Mouse (Mus musculus): Measurements from ENCODE around the gene Abca13. TPM values are rescaled to one million over a fixed set of nuclear protein-coding genes. Genes with fewer than 3 reads are reported as not detected.
A peak's percentile ranks its signal among the peaks of the same experiment; 100 is the strongest.
"Not testable (repeated sequence)": the region's sequence is repeated elsewhere in the genome, so short reads cannot be mapped to it uniquely, and the experiment has no call there.

Abca13 gene
- total RNA-seq (2021), result under 1 TPM in 1 of 2 experiments, not detected in 1; 0.02 TPM

DNA sequence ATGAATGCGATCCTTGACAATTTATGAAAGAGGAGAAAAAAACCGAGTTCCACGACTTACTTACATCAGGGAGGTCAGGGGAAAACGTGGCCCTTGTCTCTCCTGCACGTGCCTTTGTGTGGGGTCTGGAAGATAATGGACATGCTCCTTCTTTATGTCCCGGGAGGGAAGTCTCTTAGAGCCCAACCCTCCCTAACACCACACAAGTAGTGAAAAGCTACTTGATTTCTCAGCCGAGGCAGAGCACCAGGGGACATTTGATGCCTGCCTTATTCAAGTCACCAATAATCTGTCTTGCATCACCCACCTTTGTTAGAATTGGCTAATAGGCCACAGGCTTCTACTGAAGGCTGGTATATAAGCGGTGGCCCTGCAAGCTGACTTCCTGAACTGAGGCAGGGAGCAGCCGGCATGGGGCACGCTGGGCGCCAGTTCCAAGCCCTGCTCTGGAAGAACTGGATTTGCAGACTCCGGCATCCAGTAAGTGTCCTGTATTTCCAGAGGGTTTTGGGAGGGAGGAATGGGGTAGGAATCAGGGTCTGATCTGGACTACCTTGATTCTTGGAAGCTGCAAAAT, at the start of gene Abca13:
Gene Abca13, plus strand, starts transcription at position 388 of the 577 bp plus-strand sequence.
- no peak for DNase-seq

GRCm38 (mm10) chr11:9145113-9145512, 46.6 kb upstream of the Abca13 start:
- DNase-seq, result no peak

- no peak for DNase-seq
Observed at GRCm38 (mm10) chr11:9146115-9146514, 45.6 kb upstream of the Abca13 start.

DNA sequence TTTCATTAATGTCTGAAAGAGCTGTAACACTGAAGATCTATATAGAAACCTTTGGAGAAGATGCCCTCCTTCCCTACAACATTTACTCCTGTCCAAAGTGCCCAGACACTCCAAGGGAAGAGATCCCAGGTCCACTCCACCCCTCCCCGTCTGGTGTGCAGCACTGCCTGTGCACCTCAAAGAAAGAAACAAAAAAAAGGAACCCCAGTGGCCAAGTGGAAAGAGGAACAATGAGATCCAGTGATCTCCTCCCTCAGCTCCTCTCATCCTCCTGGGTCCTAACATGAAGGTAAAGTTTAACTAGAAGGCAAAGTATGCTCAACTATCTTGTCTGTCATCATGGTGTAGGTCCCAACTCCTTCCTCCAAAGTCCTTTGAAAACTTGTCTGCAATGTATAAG, 45.1 kb upstream of the Abca13 start:
- DNase-seq, result no peak

DNA sequence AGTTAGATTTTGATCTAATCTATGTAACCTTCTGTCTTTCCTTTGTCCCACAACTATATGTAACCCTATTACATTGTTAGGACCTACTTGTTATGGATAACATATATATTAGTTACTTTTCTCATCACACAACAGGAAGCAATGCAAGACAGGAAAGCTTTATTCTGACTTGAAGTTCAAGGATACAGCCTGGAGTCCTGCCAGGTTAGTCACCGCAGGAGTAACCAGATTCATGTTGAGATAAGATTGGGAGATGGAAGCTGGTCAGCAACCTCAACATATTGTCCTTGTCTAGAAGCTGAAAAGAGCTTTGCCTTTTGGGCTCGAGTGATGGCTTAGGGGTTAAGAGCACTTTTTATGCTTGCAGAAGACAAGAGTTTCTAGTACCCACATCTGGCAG, 43.5 kb upstream of the Abca13 start:
- no peak for DNase-seq

GRCm38 (mm10) chr11:9150403-9150802, 41.3 kb upstream of the Abca13 start:
- DNase-seq, result not testable (repeated sequence)

DNA sequence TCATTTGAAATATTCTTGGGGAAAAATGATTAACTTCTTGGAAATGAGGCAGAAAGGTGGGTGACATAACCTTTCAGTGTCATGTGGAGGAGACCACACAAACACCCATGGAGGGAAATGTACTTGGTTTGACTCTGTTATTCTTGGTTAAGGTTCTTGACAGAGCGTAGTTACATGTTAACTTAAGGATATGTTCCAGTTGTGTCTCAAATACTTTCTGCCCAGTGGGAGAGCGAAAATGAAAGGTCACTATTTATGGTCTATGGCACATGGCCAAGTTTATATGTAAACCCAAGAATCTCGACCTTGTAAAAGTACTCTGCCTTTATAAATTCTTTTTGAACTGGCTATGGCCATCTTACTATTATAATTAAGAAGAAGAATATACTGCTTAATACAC, 31.8 kb upstream of the Abca13 start:
- no peak for DNase-seq

- DNase-seq, result no peak
Observed at GRCm38 (mm10) chr11:9167331-9167730, 24.4 kb upstream of the Abca13 start.

DNA sequence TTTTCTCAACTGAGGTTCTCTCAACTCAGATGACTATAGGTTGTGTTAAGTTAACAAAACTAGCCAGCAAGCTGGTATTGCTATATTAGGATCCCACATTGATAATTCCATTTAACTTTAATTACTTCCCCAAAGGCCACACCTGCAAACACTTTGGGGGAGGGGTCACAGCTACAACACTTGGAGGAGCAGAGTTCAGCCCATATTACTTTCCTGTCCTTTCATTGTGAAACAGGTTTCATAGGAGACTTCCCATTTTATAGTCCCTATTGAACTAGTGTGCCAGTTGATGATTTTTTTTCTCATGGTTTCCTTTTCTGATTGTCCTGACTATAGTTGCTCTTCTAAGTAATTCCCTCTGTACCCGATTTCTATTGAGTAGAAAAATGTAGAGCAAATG, 10.3 kb upstream of the Abca13 start:
- no peak for DNase-seq

DNA sequence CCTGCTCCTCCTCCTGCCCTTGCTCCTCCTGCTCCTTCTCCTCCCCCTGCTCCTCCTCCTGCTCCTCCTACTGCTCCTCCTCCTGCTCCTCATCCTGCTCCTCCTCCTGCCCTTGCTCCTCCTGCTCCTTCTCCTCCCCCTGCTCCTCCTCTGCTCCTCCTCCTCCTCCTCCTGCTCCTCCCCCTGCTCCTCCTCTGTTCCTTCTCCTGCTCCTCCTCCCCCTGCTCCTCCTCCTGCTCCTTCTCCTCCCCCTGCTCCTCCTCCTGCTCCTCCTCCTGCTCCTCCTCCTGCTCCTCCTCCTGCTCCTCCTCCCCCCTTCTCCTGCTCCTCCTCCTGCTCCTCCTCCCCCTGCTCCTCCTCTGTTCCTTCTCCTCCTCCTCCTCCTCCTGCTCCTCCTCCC, 2.3 kb upstream of the Abca13 start:
- DNase-seq, result not testable (repeated sequence)

DNA sequence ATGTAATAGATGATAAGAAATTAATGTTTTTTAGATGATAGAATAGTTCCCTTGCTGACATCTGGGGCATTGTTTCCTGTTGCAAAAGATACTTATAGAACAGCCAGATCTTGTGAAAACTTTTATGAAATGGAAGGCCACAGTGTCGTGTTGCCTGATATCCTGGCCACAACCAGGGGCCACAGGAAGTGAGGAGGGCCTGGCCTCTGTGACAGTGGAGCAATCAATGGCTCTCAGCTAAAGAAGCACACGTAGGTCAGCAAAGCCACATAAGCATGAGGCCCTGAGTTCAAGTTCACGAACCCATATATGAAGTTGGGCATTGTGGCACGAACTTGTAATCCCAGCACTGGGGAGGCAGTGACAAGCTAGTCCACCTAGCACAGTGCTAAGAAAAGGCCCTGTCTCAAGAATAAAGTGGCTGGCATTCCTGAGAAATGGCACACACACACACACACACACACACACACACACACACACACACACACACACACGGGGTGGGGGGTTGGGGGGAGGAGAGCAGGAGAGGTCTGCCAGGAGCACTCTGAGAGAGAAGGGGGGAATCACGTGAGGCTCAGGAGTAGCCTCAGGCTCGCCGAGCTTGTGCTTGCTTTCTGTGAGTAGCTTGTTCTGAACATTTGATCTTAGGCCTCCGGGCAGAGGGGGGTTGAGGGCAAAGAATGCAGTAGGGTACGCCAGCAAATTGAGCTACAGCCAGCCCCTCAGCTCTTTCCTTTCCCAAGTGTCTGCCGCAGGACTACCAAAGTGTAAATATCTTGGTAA, 779 bp upstream of the Abca13 start:
- DNase-seq, result no peak

GRCm38 (mm10) chr11:9194861-9195260, 3.1 kb downstream of the Abca13 start:
- DNase-seq, result no peak

- DNase-seq, result no peak
Observed at GRCm38 (mm10) chr11:9199868-9200267, 8.1 kb downstream of the Abca13 start.

- DNase-seq, result no peak
Observed at GRCm38 (mm10) chr11:9210707-9211106, 19.0 kb downstream of the Abca13 start.

GRCm38 (mm10) chr11:9213580-9213979, 21.8 kb downstream of the Abca13 start:
- no peak for DNase-seq

DNA sequence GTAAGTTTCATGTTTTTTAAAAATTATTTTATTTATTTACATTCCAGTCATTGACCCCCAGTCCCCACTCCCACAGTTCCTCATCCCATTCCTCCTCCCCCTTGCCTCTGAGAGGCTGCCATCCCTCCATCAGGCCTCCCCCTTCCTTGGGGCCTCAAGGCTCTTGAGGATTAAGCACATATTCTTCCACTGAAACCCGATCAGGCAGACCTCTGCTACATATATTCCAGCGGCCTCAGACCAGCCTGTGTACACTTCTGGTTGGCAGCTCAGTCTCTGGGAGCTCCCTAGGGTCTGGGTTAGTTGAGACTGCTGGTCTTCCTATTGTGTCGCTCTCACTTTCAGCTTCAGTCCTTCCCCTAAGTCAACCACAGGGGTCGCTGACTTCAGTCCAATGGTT, 24.5 kb downstream of the Abca13 start:
- DNase-seq, result no peak

- DNase-seq, result no peak
Observed at GRCm38 (mm10) chr11:9220501-9220900, 28.8 kb downstream of the Abca13 start.

- no peak for DNase-seq
Observed at GRCm38 (mm10) chr11:9221646-9222045, 29.9 kb downstream of the Abca13 start.

DNA sequence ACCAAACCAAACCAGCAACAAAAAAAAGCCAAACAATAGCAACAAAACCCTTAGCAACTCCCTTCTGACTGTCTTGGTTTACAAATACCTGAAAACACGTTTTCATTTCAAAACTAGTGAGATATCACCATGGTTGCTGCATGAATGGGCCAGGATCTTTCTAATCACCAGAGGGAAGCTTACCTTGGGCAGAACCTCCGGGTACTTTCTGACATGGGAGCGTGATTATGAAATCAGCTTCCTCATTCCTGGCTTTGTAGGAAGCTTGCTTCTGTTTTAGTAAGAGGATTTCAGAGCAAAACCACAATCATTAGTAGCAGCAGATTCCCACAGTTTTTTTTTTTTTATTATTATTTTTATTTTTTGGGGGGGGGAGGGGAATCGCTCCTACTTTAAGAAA, 34.7 kb downstream of the Abca13 start:
- DNase-seq, result no peak

DNA sequence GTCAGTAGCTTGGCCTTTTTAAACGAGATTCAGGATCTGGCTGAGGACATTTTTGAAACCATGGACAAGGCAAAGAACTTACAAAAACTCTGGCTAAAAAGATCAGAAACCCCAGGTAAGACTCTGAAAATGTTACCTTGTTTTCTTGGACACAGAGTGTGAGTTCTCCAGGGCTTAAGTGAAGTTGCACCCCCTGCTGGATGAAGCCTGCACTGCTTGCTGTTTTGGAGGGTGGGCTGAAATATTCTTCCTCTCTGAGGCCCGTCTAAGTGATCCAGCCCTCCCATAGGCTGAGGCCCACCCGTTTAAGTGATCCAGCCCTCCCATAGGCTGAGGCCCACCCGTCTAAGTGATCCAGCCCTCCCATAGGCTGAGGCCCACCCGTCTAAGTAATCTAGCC, 57.9 kb downstream of the Abca13 start:
- DNase-seq, result peak; percentile 7

DNA sequence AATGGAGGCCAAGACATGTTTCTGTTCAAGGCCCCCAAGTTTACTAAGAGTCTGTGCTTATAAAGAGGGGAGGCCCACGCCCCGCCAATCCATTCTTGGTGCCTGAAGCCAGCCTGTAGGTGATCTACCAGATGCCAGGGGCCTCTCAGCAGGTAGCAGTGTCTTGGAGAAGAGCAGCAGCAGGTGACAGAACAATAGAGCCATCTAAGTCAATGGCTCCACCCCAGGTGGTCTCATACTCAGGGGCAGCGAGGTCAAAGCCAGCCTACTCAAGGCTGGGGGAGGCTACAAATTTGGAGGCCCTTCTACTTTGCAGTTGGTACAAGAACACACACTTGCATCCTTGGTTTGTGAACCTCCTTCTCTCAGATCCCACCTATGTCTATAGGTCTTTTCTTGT, 71.3 kb downstream of the Abca13 start:
- DNase-seq, result not testable (repeated sequence)

GRCm38 (mm10) chr11:9269090-9269489, 77.3 kb downstream of the Abca13 start:
- no peak for DNase-seq

DNA sequence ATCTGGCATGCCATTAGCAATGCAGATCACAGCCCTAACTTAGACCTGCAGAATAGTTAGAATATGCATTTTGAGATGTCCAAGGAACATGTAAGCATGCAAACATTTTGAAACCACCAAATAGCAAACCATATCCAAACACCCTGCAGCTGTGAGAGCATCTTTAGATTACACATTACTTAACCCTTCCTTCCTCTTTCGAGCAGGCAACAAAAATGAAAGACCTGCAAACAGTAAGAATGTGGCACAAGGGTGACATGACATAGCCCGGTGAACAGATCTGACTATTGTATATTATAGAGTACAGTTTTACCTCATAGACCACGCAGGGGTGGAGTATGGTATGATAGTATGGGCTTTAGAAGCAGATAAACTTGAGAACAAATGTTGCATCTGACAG, 93.5 kb downstream of the Abca13 start:
- DNase-seq, result no peak

DNA sequence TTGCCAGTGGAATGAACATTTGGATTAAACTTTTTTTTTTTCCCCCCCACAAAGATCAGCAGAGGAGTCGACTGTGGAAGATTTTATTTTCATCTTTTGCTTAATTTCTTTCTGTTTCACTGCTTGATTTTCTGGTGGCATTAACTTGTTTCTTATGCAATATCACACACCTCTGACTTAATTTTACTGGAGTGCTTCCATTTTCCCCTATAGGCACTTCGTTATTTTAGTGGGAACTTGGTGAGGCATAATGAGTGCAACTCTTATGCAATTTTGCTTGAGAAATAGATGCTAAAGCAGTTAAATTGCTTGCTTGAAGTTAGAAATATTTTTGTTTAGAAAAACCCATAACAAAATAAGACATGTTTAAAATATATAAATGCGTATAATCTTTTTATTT, 94.0 kb downstream of the Abca13 start:
- DNase-seq, result no peak
